Mouse (Mus musculus) 3134 (cell line): ENCODE measurements at regions not wholly inside any gene's neighbourhood (a gene's known extent, or its start where the extent isn't known, plus 50 kb on each side); places are given as distances from the start of the nearest gene placed in this dataset.

Experiments used
- DNase-seq: peaks from one replicate; pipeline ENCODE4 v3.0.0-alpha.2; 2011; ENCODE audit warnings: low spot score; ENCODE audit not compliant: insufficient read length; ENCODE audit errors: extremely low read depth

DNA sequence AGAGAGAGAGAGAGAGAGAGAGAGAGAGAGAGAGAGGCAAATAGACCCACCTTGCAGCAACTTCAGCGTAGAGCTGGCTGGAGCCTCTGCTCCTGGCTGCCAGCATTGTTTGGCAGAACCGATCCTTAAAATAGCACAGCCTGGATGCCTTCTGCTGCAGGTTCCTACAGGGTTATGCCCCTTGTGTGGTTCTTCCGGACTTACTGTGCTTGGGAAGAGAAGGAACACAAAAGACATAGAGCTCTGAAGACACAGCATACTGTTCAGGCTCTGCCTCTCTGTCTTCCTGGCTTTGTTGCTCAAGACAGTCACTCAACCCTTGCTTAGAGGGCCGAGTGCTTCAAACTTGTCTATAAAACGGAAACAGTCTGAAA is 86.2 kb upstream of the Slc25a26 start:
- no peak for DNase-seq

DNA sequence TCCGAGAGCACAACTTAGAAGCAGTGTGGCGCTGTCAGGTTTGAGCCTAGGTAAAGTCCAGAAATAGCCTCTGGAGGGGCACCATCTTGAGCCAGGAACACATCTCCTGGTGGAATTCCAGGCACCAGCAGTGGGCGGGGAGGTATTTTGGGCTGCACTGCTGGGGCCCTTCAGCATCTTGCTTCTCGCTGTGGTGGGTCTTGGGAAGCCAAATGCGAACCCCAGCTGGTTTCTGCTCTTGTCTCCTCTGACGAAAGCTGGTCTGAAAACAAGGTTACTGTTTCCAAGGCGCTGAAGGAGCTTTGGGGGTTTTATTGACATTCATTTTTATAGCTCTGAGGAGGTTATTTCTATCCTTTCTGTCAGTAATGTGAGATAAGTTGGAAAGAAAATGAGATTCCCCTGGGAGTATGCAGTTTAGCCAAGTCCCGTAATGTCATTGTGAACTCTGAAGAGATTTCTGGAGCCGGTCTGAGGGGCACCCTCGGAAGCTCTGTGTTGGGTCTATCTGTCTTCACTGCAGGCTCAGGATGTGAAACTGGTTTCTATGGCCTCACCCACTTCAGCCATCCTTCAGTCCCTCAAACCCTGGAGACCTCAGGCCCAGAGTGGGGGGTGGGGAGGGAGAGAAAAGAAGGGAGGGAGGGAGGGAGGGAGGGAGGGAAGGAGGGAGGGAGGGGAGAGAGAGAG is 86.7 kb upstream of the Slc25a26 start:
- DNase-seq = no peak

DNA sequence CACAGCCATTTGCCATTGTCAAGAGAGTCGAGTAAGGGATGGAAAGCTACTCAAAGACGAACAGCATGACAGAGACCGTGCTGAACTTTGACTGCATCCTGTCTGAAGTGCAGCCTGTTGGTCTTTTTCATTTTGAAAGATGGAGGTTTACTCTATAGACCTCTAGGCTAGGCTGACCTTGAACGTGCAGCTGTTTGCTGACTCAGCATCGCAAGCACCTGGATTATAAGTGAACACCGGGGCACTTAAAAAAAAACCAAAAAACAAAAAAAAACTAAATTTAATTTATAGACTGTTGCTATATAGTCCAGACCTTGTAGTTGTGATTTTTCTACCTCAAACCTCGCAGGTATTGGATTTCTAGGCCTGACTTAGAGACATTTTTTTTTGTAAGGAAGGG is 87.8 kb upstream of the Slc25a26 start:
- DNase-seq = no peak

DNA sequence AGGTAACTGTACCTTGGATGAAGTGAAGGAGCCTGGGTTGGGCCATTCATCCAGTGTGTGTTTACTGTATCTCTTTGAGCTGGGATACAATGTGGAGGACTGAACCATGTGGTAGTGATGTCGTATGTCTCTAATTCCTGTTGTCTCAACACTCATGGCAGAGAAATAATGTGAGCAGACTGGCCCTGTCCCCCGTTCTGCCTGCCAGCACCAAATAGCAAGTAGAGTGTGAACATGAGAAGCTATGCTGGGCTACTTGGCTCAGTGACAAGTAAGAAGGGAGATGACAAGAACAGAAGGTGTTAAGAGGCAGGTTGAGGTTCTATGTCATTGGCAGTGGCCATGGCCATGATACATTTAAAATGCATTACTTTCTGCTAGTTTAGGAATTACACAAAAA is 89.7 kb upstream of the Slc25a26 start:
- DNase-seq = no peak

DNA sequence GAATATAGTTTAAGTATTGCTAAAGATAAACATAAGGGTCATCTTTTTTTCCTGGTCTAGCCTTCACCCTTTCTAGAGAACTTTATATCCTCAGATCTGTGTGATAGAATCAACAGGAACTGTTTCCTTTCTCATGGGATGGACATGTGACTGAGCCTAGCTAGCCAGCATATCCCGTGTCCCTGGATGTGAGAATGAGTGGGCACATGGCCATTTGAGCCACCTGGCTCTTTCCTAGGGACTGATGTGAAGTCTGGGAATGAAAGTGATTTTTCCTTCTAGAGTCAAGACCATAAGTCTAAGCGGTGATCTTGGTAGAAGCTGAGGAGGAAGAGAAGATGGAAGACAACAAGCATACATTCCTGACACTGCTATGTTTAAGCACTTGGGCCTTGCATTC is 91.1 kb upstream of the Slc25a26 start:
- no peak for DNase-seq

DNA sequence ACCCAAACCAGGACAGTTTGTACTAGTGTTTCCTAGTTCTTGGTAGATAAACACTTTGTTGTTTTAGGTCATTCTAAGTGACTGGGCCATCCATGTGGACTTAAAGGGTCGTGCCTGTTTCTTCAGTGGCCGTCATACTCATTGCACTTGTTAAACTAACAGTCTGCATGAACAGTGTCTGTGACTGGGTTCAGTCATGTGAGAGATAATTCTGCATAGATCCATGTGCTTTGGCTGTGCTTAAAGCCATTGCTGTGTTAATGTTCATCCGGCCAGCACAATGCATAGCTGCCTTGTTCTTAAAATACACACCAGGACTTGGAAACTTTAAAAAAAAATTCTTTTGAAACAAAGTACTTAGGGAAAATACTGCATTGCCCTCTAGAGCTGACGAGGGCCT is 92.4 kb upstream of the Slc25a26 start:
- no peak for DNase-seq

DNA sequence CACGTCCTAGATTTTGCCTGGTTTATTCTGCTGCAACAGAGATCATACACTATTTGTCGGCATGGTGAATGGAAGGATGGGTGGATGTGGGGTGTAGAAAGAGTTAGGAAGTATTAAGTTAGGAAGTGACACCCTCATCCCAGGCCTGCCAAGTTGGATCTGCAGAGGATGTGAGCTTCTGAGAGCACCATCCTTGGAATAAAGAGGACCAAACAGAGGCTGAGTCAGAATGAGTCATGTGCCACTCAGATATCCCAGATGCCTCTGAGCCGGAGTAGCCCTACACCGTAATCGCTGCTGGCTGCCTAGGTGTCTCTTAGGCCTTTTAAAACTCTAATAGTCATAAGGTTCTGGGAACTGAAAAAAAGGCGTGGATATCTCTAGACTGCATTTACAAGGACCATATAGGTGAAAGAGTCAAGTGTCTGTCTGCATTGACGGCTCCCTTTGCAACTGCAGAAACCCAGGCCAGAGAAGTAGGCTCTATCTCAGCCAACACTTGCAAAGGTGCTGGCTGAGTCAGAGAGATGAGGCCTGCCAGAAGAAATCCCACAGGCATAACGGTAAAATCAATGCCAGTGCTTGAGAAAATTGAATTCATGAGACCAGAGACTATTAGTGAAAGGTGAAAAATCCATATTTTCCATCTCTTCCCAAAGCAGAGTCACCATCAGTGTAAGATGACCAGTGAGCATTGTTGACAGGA is 94.6 kb upstream of the Slc25a26 start:
- DNase-seq = peak; percentile 77

DNA sequence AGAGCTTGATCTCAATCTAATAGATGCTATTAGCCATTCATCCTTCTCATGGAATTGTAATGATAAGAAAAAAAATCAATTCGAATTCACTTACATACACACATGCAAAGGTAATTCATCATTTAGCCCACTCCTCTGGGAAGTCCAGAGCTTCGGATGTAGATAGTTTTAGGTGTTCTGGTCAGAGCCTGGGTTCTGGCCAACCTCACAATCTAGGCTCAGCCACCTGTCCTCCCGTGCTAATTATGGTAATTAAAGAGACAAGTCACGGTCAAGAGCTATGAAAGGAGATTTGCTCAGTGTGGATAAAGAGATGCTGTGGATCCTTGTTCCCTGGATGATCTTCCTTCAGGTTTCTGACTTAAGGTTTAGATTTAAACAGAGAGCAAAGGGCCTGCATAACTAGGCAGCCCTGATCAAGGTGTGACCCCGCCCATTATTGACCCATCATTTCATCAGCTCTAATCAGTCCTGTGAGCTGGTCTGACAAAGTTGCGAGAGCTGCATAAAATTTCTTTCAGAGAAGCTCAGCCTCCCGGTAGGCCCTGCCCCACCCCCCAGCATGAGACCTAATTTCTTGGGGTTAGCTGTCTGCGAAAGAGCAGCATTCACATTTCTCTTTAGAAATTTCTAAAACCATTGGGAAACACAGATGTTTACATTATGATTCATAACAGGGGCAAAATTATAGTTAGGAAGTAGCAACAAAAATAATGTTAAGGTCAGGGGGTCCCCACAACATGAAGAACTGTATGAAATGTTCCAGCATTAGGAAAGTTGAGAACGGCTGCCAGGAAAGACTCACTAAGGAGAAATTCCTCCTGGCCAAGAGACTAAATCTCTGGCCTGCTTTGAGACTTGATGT is 98.3 kb upstream of the Slc25a26 start:
- DNase-seq = peak; percentile 11

DNA sequence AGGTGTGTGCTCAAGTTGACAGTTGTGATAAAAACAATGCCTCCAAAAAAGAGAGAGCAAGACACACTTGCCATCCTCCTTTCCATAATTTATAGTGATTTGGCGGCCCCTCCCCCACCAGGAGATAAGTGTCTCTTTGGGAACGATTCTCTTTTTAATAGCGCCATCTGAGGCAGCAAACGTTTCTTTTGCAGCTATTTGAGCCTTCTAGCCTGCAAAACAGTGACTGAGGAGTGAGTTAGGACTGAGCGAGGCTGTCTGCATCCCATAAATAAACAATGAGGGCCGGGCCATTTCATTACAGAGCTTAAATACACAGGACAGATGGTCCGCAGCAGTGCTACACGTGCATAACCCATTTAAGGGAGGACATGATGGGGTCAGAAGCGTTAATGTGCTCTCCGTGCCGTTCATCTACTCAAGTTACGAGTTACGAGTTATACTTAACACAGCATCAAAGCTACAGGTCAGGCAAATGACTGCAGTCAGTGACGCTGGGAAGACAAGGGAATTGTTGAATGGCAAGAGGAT is 99.0 kb upstream of the Slc25a26 start:
- DNase-seq = no peak

DNA sequence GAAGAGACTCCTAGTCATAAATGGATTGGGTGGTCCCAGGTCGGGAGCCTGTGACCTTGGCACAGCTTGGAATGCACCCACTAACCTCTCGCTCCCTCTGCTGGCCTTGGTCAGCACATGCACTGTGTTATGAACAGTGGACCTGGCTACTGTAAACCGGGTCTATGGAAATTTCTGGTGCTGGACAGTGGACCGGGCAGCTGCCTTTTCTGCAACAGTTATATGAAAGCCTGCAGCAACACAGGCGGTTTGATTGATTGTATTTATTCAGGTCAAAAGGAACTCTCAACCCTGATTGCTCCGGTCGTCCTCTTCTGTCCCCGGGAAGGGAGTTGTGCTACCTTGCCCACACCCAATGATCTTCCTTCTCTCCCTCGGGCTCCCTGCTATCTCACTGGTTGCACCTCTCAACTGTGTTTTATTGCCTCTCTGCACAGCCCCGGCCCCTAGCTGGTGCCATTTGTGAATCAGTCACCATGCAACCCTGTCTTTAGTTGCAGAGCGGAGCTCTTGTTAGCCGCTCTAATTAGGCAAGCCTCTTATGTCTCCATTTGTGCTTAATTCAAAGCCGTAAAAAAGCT is 99.6 kb upstream of the Slc25a26 start:
- peak; percentile 6 for DNase-seq

DNA sequence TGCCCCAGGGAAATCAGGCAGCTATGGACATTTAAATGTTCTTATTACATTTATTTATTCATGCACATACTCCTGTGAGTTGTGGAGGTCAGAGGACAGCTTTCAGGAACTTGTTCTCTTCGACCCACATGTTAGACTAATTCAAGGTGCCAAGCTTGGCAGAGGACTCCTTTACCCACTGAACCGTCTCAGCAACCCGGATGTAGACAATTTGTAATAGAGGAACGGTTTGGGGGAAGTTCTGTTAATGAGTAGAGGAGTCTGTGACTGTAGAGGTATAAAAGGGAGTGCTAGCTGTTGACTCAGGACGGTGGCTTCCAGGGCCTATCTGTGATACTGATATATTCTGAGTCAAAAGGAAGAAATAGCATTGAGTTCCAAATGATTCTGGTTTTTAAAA is 107.4 kb upstream of the Magi1 start:
- no peak for DNase-seq

DNA sequence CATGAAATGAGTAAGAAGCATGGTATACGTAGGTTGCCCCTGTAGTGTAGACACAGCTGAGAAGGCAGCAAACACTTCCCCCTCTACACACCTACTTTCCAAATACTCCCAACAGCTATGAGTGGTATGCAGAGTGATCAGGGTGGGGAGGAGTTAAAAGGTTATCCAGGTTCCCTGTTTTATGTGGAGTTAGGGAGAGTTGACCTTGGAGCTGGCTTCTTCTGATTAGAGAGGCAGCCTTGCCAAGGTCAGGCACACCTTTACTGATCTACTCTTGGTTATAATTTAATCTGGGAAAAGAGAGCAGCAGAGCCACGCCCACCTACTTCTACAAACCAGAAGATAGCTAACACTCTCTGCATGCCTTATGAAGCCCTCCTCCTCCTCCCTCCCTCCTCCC is 106.7 kb upstream of the Magi1 start:
- no peak for DNase-seq

DNA sequence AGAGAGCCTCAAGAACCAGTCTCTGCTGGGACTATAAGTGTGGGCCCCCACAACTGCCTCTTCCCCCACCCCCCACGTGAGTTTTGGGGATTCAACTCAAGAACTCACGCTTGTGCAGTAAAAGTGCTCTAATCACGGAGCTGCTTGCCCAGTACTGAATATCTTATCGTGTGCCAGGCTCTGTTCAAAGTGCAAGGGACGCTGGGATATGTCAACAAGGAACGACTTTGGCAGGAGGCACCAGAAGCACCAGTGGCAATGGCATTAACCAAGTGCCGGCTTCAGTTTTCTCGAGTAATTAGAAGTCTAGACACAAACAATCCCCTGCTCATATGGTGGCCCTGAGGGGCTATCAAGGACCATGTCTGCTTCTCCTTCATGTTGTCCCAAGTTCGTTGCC is 106.0 kb upstream of the Magi1 start:
- no peak for DNase-seq

DNA sequence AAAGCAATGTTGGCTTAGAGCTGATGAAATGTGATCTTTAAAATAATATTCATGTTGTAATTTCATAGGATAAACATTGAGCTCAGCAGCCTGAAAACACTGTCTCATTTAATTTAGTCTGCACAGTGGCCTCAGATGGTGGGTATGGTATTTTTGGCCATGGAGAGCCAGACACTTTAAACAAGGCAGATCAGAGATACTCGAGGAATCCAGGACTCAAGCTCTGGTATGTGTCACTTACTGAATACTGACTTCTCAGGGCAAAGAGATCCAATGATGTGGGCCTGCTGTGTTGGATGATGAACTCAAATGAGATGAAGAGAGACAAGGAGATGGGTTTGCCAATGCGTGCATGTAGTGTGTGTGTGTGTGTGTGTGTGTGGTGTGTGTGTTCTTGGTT is 103.9 kb upstream of the Magi1 start:
- no peak for DNase-seq

DNA sequence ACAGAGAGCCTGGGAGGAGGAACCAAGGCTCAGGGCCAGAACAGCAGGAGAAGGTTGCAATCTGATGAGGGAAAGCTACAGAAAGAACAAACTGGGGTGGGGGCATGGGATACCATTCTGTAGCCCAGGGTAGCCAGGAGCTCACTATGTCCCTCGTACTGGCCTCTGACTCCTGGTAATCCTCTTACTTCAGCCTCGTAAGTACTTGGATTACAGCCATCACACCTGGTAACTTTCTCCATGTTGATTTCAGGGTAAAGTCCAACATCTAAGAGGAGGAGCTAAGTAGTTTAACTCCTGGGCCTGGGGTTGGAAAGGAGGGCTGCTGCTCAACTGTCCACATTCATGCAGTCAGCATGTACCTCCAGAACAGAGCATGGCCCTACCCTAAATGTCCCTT is 101.8 kb upstream of the Magi1 start:
- DNase-seq = no peak

DNA sequence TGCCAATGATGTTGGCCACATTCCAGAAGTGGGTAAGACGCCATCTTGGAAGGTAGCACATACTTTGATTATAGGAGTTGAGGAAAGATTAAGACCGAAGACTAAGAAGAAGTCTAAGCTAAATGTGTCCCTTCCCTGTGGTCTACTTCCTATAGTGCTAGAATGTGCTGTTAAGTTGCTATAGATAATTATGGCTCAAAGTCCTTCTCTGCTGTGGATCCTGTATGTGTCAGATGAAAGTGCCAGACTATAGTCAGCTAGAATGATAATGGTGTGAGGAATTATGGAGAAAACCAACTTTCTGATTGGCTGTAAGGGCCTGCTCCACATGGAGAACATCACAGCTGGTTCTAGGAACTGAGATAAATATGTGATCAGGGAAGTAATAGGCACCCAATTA is 86.3 kb upstream of the Magi1 start:
- DNase-seq = no peak

DNA sequence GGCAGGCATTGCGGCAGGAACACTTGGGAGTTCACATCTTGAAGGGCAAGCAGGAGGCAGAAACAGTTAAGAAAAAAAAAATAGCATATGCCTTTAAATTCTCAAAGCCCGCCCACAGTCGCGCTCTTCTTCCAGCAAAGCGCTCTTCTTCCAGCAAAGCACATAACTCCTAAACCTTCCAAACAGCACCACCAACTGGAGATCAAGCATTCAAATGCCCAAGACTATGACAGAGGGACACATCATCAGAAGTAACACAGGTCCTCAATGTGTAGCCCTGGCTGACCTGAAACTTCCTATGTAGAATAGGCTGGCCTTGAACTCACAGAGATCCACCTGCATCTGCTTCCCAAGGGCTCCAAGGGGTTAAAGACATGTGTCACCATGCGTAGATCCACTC is 80.2 kb upstream of the Magi1 start:
- DNase-seq = no peak

DNA sequence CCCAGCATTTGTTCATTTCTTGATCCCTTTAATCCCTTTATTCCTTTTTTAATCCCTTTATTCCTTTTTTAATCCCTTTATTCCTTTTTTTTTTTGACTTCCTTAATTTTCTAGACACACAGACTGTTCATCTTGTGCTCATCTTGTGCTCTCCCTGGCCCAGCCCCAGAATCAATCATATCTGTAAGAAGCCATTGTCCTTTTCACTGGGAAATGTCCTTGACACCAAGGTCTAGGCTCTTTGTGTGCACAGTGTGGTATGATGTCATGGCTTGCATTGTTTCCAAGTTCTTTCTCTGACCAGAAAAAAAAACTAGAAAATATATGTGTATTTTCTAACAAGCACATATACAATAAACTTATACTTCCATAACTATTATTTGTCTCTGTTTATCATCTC is 78.9 kb upstream of the Magi1 start:
- no peak for DNase-seq

DNA sequence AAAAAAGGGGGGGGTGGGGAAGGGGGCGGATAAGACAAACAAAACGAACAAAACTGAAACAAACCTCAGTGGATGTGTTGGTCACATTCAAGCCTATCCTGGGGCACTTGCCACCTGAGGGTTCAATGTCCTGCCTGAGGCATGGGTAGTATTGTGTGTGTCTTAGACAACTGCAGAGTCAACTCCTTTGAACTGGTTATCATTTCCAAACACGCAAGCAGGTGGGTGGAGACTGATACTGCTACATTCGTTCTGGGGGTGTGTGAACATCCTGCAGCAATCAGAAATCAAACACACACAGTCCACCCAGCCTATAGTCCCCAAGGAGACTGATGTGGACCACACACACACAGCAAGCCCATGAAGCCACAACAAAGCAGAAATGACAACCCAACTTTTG is 73.9 kb upstream of the Magi1 start:
- DNase-seq = no peak

DNA sequence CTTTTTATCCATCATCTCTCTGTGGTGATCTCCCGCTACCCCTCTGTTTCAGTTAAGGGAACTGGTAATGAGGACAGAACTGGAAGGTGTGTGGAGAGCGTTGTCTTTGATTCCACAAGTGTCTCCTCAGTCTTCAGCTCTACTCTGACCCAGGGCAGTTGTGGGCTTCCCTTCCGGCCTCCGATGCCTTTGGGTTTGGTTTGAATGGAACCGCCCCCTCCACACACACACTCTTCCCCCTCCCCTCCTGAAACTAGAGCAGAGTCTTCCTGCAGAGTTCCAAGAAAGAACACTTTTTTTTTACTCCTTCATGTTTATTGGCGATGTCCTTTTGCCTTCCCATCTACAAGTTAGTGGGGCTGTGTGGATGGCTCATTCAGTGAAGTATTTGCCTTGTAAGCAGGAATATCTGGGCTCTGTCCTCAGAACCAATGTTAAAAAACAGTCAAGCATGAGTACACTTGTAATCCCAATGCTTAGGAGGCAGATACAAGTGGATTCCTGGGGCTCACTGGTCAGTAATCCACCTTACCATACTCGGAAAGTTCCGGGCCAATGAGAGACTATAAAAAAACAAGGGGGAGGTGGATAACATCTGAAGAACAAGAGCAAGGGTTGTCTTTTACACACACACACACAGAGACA is 70.9 kb upstream of the Magi1 start:
- DNase-seq = no peak

DNA sequence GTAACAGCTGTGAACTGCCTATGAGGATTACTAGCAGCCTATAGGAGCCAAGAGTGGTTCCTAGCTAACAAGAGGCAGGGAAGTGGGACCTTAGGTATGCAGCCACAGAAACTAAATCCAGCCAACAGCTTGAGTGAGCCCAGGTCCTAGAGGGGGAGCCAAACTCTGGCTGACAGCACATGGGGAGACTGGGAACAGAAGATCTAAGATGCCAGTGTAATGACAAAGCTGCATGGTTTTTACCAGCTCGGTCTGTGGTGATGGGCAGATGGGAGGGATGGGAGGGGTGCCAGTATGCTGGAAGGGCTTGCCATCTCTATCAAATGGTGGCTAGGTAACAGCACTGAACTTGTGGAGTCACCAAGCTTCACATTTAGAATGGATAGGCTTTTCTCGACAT is 60.6 kb upstream of the Magi1 start:
- DNase-seq = peak; percentile 31
